34 mouse cellular contexts compared by ENCODE assay signal in the genomic region with DNA sequence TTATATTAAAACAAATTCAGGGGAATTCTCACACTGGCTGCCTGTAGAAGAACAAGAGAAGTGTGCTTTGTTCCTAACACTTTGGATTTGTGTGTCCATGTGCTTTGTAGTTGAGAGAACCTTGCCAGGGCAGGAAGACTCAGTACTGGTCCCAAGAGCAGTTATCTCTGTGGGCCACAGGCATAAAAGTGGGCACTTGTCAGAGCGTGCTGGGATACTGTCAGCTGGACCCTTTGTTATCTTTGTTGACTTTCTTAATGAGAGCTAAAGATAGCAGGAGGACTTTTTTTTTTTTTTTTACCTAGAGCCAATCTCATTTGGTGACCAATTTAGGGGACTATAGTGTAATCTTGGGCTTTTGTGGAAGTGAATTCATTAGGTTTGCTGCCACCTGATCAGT. TPM values are rescaled to one million over a fixed set of nuclear protein-coding genes. Genes with fewer than 3 reads are reported as not detected.
A peak's percentile ranks its signal among the peaks of the same experiment; 100 is the strongest.
DNase-seq lines count a peak whose midpoint lies in the region; ATAC-seq and TF ChIP-seq lines count a peak whose summit lies in the region.
"Had no signal": no experiment of that assay in that cellular context is flagged by ENCODE, and none has a peak within 500 bp of the region (broad histone marks: within the 10 kb centered on the region; RNA-seq: fewer than 3 reads in every experiment).

No protein-coding gene starts in this region.

- no peak overlapping the region for H3K4me2 ChIP-seq in liver, embryonic 14.5 days (ENCODE audit: low read depth)
- H3K4me2 ChIP-seq in midbrain, embryonic 15.5 days: no peak overlapping the region
- H3K4me2 ChIP-seq: embryonic facial prominence, embryonic 13.5 days; forebrain, embryonic 13.5 days; heart, embryonic 12.5 days; hindbrain, embryonic 15.5 days; limb, embryonic 13.5 days; neural tube, embryonic 13.5 days had no signal

- H3K27ac ChIP-seq in liver, embryonic 14.5 days: peak overlapping the region; percentile 46
- no peak overlapping the region for H3K27ac ChIP-seq in midbrain, embryonic 15.5 days
- H3K27ac ChIP-seq: embryonic facial prominence, embryonic 13.5 days; forebrain, embryonic 13.5 days; hindbrain, embryonic 10.5 days; hindbrain, embryonic 15.5 days; limb, embryonic 13.5 days; macrophage; midbrain, embryonic 10.5 days; neural tube, embryonic 13.5 days had no signal

- peak; percentile 64 for ATAC-seq in erythroid progenitor cell, adult 5-6 weeks (replicated peaks; ENCODE audit: low FRiP score, poor library complexity, severe bottlenecking)
- ATAC-seq in liver, embryonic 14.5 days (ENCODE audit: insufficient read depth): peak; percentile 84
- ATAC-seq in megakaryocyte-erythroid progenitor cell, adult 5-6 weeks (replicated peaks; ENCODE audit: low FRiP score, low TSS enrichment, poor library complexity, severe bottlenecking): peak; percentile 47
- no peak for ATAC-seq in midbrain, embryonic 15.5 days (replicated peaks)
- ATAC-seq: activated CD4-positive, CD25-positive, alpha-beta regulatory T cell, adult 4 months; forebrain, embryonic 13.5 days; inflammation-experienced regulatory T-cells, adult 6 months had no signal

- no peaks in the 10 kb centered on the region for H3K36me3 ChIP-seq in liver, embryonic 14.5 days (replicated peaks; ENCODE audit: control insufficient read depth, insufficient read depth, low read depth)
- H3K36me3 ChIP-seq in midbrain, embryonic 15.5 days (replicated peaks): no peaks in the 10 kb centered on the region
- H3K36me3 ChIP-seq: embryonic facial prominence, embryonic 13.5 days; heart, embryonic 12.5 days; hindbrain, embryonic 10.5 days; hindbrain, embryonic 15.5 days; limb, embryonic 13.5 days; midbrain, embryonic 10.5 days; neural tube, embryonic 13.5 days had no signal

- no peak overlapping the region for H3K4me3 ChIP-seq in liver, embryonic 14.5 days (ENCODE audit: insufficient read depth in 1 of 2, low read depth in 2 of 2, low read length in 2 of 2)
- no peak overlapping the region for H3K4me3 ChIP-seq in midbrain, embryonic 15.5 days
- H3K4me3 ChIP-seq: embryonic facial prominence, embryonic 13.5 days; erythroblast, embryonic 14.5 days; forebrain, embryonic 13.5 days; heart, embryonic 12.5 days; hindbrain, embryonic 10.5 days; hindbrain, embryonic 15.5 days; limb, embryonic 13.5 days; midbrain, embryonic 10.5 days; neural tube, embryonic 13.5 days had no signal

- WGBS in liver, embryonic 14.5 days (ENCODE audit: insufficient replicate concordance): 7% methylated on average over 1 of the region's 1 CpGs
- 83% methylated on average over 1 of the region's 1 CpGs for WGBS in midbrain, embryonic 15.5 days

- H3K27me3 ChIP-seq in liver, embryonic 14.5 days (ENCODE audit: control insufficient read depth, insufficient read depth, low read length): no peaks in the 10 kb centered on the region
- H3K27me3 ChIP-seq in midbrain, embryonic 15.5 days (replicated peaks): no peaks in the 10 kb centered on the region
- H3K27me3 ChIP-seq: embryonic facial prominence, embryonic 13.5 days; forebrain, embryonic 13.5 days; hindbrain, embryonic 15.5 days; limb, embryonic 13.5 days; neural tube, embryonic 13.5 days had no signal

- no peaks in the 10 kb centered on the region for H3K9me3 ChIP-seq in liver, embryonic 14.5 days (ENCODE audit: control insufficient read depth, low read length)
- H3K9me3 ChIP-seq in midbrain, embryonic 15.5 days: 0 out of 2 replicates have a peak, but pooled peaks cover 3% of the 10 kb centered on the region
- H3K9me3 ChIP-seq: embryonic facial prominence, embryonic 13.5 days; forebrain, embryonic 13.5 days; hindbrain, embryonic 15.5 days; limb, embryonic 13.5 days; midbrain, embryonic 10.5 days had no signal

- peaks cover 14 to 15% of the 10 kb centered on the region in 2 experiments for H3K4me1 ChIP-seq in liver, embryonic 14.5 days (replicated peaks; ENCODE audit: control insufficient read depth in 2 of 2, insufficient read depth in 2 of 2, low read length in 1 of 2)
- no peaks in the 10 kb centered on the region for H3K4me1 ChIP-seq in midbrain, embryonic 15.5 days
- H3K4me1 ChIP-seq: embryonic facial prominence, embryonic 13.5 days; forebrain, embryonic 13.5 days; hindbrain, embryonic 15.5 days; limb, embryonic 13.5 days; neural tube, embryonic 13.5 days had no signal

- TF ChIP-seq CTCF in liver, embryonic 14.5 days (IDR thresholded peaks at IDR 0.05; ENCODE audit: low read depth): no peak

- H3K9ac ChIP-seq in liver, embryonic 14.5 days (replicated peaks): no peak overlapping the region
- no peak overlapping the region for H3K9ac ChIP-seq in midbrain, embryonic 15.5 days
- H3K9ac ChIP-seq: embryonic facial prominence, embryonic 13.5 days; forebrain, embryonic 13.5 days; heart, embryonic 12.5 days; hindbrain, embryonic 15.5 days; limb, embryonic 13.5 days; neural tube, embryonic 13.5 days had no signal

- peak; percentile 67 for TF ChIP-seq EP300 in liver, embryonic 14.5 days (IDR thresholded peaks at IDR 0.05; ENCODE audit: low read depth)

- DNase-seq in c-Kit-positive CD71-positive TER-119-positive erythroid progenitor cells, embryonic 14.5 days (ENCODE audit: low spot score): peak; percentile 52
- peak; percentile 30 to 56 (median 42) for DNase-seq in liver, embryonic 14.5 days (ENCODE audit: low read depth in 3 of 3, low spot score in 3 of 3)
- no peak for DNase-seq in adrenal gland, adult 18-20 months (ENCODE audit: low spot score in 2 of 2)
- DNase-seq: adrenal gland, postnatal 10 days; B cell, adult 2 months; cerebellum, adult 18-20 months; gastrocnemius, postnatal 14 days; heart, adult 18-20 months; heart, postnatal 10 days; kidney, adult 11 months; kidney, postnatal 14 days; layer of hippocampus, adult 9-11 months; lung, adult 2 months; lung, postnatal 10 days; thymus, postnatal 4 days had no signal

RNA-seq across cellular contexts. Expression of gene Gpr6, which starts 47.2 kb away (rescaled TPM):
- total RNA-seq in erythroid progenitor cell, adult 5-6 weeks (2015; ENCODE audit: low replicate concordance): not detected in 2 replicates
- total RNA-seq in erythroid progenitor cell, adult 5-6 weeks (2017; ENCODE audit: low replicate concordance): not detected in 2 replicates
- not detected in 2 replicates for polyA plus RNA-seq in liver, embryonic 14.5 days (2012; rRNA removed)
- not detected in 2 replicates for polyA plus RNA-seq in liver, embryonic 14.5 days (2014; fragmentation: Nextera tagmentation; extraction: Ambion mirVana)
- not detected in 2 replicates for total RNA-seq in megakaryocyte-erythroid progenitor cell, adult 5-6 weeks (2014; fragmentation: Nextera tagmentation)
- total RNA-seq in megakaryocyte-erythroid progenitor cell, adult 5-6 weeks (2017): not detected in 2 replicates
- polyA plus RNA-seq in midbrain, embryonic 15.5 days (2015; fragmentation: Nextera tagmentation; extraction: Ambion mirVana): 2.7 and 2.9 TPM in 2 replicates
- total RNA-seq in adrenal gland, adult 18-20 months (2021): not detected
- total RNA-seq: adrenal gland, postnatal 10 days; common myeloid progenitor, adult 5-6 weeks; gastrocnemius, postnatal 14 days; heart, adult 18-20 months; heart, postnatal 10 days had no signal
- polyA plus RNA-seq: activated CD4-positive, CD25-positive, alpha-beta regulatory T cell, adult 4 months; embryonic facial prominence, embryonic 13.5 days; erythroblast, embryonic 14.5 days; heart, embryonic 12.5 days; hindbrain, embryonic 10.5 days; inflammation-experienced regulatory T-cells, adult 6 months; kidney, embryonic 14.5 days; limb, embryonic 13.5 days; lung, adult 2 months; macrophage; midbrain, embryonic 10.5 days; neural tube, embryonic 13.5 days; stomach, embryonic 14.5 days; thymus, postnatal 0 days had no signal

Comparison
In these comparisons a context has a peak if more than half of its experiments do, and no peak if none do; other contexts are left out.
1. DNase-seq: peak in c-Kit-positive CD71-positive TER-119-positive erythroid progenitor cells, embryonic 14.5 days (single experiment) and liver, embryonic 14.5 days (3 of 3); none in adrenal gland, adult 18-20 months (0 of 2).